In the genomic region with DNA sequence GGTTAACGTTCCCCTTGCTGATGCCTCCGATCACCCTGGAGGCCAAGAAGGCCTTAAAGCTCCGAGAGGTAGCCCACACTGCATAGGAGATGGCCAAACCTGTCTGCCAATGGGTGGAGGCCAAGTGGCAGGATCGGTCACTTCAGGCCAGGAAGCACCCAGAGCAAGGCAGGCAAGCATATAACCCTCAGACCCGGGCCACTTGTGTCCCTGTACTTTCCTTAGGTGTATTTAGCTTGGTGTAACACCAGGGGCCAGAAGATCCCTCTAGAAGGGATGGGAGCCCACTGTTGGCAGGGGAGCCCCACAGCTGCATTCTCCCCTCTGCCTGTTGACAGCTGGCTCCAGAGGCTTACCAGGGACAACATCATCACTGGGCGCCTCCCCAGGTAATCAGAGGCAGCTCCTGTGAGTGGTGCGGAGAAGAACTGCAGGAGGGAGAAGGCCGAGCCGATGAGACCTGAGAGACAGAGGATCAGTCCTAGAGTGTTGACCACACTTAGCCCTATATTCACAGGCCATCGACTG, we compare ENCODE assay signal across 8 mouse cellular contexts. TPM values are rescaled to one million over a fixed set of nuclear protein-coding genes. Genes with fewer than 3 reads are reported as not detected.
DNase-seq lines count a peak whose midpoint lies in the region; ATAC-seq and TF ChIP-seq lines count a peak whose summit lies in the region.

No protein-coding gene starts in this region.

- H3K4me3 ChIP-seq in lung, embryonic 14.5 days (ENCODE audit: low read depth, low read length), result peak overlapping the region; percentile 67
- peak overlapping the region; percentile 68 for H3K4me3 ChIP-seq in heart, embryonic 15.5 days
- H3K4me3 ChIP-seq in liver, embryonic 16.5 days (ENCODE audit: low read depth, low read length), result peak overlapping the region; percentile 78

- peak overlapping the region; percentile 76 for H3K9ac ChIP-seq in lung, embryonic 14.5 days
- H3K9ac ChIP-seq in heart, embryonic 15.5 days, result peak overlapping the region; percentile 16; the same call in 1 of the 2 replicates
- H3K9ac ChIP-seq in liver, embryonic 16.5 days (ENCODE audit: low read depth, low read length), result peak overlapping the region; percentile 9; the same call in 1 of the 2 replicates

- H3K4me1 ChIP-seq in lung, embryonic 14.5 days (ENCODE audit: insufficient read depth), result peaks cover 6% of the 10 kb centered on the region; the same call in 1 of the 2 replicates
- peaks cover 25% of the 10 kb centered on the region for H3K4me1 ChIP-seq in heart, embryonic 15.5 days (replicated peaks)
- peaks cover 47% of the 10 kb centered on the region for H3K4me1 ChIP-seq in liver, embryonic 16.5 days (ENCODE audit: control insufficient read depth, low read depth, low read length)

- H3K9me3 ChIP-seq in lung, embryonic 14.5 days (ENCODE audit: low read depth, low read length), result no peaks in the 10 kb centered on the region
- H3K9me3 ChIP-seq in heart, embryonic 15.5 days (replicated peaks), result no peaks in the 10 kb centered on the region
- H3K9me3 ChIP-seq in liver, embryonic 16.5 days (replicated peaks; ENCODE audit: control insufficient read depth, low read length), result no peaks in the 10 kb centered on the region

- H3K27ac ChIP-seq in lung, embryonic 14.5 days (ENCODE audit: low read depth), result no peak overlapping the region; the same call in 1 of the 2 replicates
- peak overlapping the region; percentile 88; the same call in 1 of the 2 replicates for H3K27ac ChIP-seq in heart, embryonic 15.5 days
- H3K27ac ChIP-seq in liver, embryonic 16.5 days (ENCODE audit: low read length), result peak overlapping the region; percentile 16

- 56% methylated on average over 10 of the region's 10 CpGs for WGBS in lung, embryonic 14.5 days
- WGBS in heart, embryonic 15.5 days, result 48% methylated on average over 10 of the region's 10 CpGs
- 56% methylated on average over 10 of the region's 10 CpGs for WGBS in liver, embryonic 16.5 days (ENCODE audit: insufficient replicate concordance)

- H3K4me2 ChIP-seq in lung, embryonic 14.5 days, result peak overlapping the region; percentile 96
- H3K4me2 ChIP-seq in heart, embryonic 15.5 days, result peak overlapping the region; percentile 93
- peak overlapping the region; percentile 98 for H3K4me2 ChIP-seq in liver, embryonic 16.5 days (ENCODE audit: low read depth, low read length)

- no peak for TF ChIP-seq CTCF in lung, embryonic 14.5 days (IDR thresholded peaks at IDR 0.05; ENCODE audit: low read depth)

- intact Hi-C loops in gastrocnemius, postnatal 14 days (cut with DNase I; ENCODE audit: low total_unique reads), result no loop called here
- intact Hi-C loops in left cerebral cortex, postnatal 36 days (cut with DNase I), result loop anchor here (1.0 to 5.0 kb wide), 3 partner anchors 62 to 298 kb away; a partner anchor contains a TSS

- peaks cover 79% of the 10 kb centered on the region for H3K36me3 ChIP-seq in lung, embryonic 14.5 days (ENCODE audit: insufficient read depth)
- H3K36me3 ChIP-seq in heart, embryonic 15.5 days, result peaks cover 74% of the 10 kb centered on the region
- peaks cover 37% of the 10 kb centered on the region for H3K36me3 ChIP-seq in liver, embryonic 16.5 days (ENCODE audit: control insufficient read depth, insufficient read depth)

- DNase-seq in lung, embryonic 14.5 days, result peak; percentile 4
- no peak for DNase-seq in lung, postnatal 14 days
- DNase-seq in cerebellum, adult 8-10 months, result peak; percentile 36
- DNase-seq in gastrocnemius, postnatal 14 days, result no peak
- no peak for DNase-seq in left cerebral cortex, postnatal 36 days (ENCODE audit: low spot score in 2 of 2)
- no peak for DNase-seq in testis, postnatal 14 days (ENCODE audit: low spot score)

- ATAC-seq in lung, embryonic 14.5 days (ENCODE audit: insufficient read depth), result no peak
- ATAC-seq in heart, embryonic 15.5 days (replicated peaks; ENCODE audit: insufficient number of reproducible peaks, insufficient read depth, low FRiP score, low read depth), result no peak
- ATAC-seq in liver, embryonic 16.5 days (ENCODE audit: low read depth), result no peak

- no peaks in the 10 kb centered on the region for H3K27me3 ChIP-seq in lung, embryonic 14.5 days (ENCODE audit: insufficient read depth, low read length)
- H3K27me3 ChIP-seq in heart, embryonic 15.5 days, result no peaks in the 10 kb centered on the region
- H3K27me3 ChIP-seq in liver, embryonic 16.5 days (ENCODE audit: control insufficient read depth, insufficient read depth, low read depth, low read length), result no peaks in the 10 kb centered on the region

RNA-seq across cellular contexts. Expression of a gene that starts 1.3 kb away (rescaled TPM):
- polyA plus RNA-seq in lung, embryonic 14.5 days (2014; fragmentation: Nextera tagmentation; extraction: Ambion mirVana), result 128 and 138 TPM in 2 replicates
- polyA plus RNA-seq in heart, embryonic 15.5 days (2015; fragmentation: Nextera tagmentation; extraction: Ambion mirVana), result 61.3 and 111 TPM in 2 replicates
- 35.3 and 52.3 TPM in 2 replicates for polyA plus RNA-seq in liver, embryonic 16.5 days (2015; fragmentation: Nextera tagmentation; extraction: Ambion mirVana)
- total RNA-seq in gastrocnemius, postnatal 14 days (2021), result 1 to 10 TPM; 6.9 to 9.2 TPM
- 10 to 100 TPM; 35.7 to 42.1 TPM for total RNA-seq in left cerebral cortex, postnatal 36 days (2021)

RNA-seq across cellular contexts. Expression of a gene that starts 24.2 kb away (rescaled TPM):
- polyA plus RNA-seq in lung, embryonic 14.5 days (2014; fragmentation: Nextera tagmentation; extraction: Ambion mirVana), result 23.9 and 24.0 TPM in 2 replicates
- 14.1 and 14.7 TPM in 2 replicates for polyA plus RNA-seq in heart, embryonic 15.5 days (2015; fragmentation: Nextera tagmentation; extraction: Ambion mirVana)
- polyA plus RNA-seq in liver, embryonic 16.5 days (2015; fragmentation: Nextera tagmentation; extraction: Ambion mirVana), result 9.3 and 10.1 TPM in 2 replicates
- total RNA-seq in gastrocnemius, postnatal 14 days (2021), result 10 to 100 TPM in 1 of 2 experiments, 1 to 10 TPM in 1; 8.0 to 11.3 TPM
- total RNA-seq in left cerebral cortex, postnatal 36 days (2021), result 10 to 100 TPM; 13.2 to 14.9 TPM

RNA-seq across cellular contexts. Expression of a gene that starts 24.4 kb away (rescaled TPM):
- 1.7 and 2.8 TPM in 2 replicates for polyA plus RNA-seq in lung, embryonic 14.5 days (2014; fragmentation: Nextera tagmentation; extraction: Ambion mirVana)
- polyA plus RNA-seq in heart, embryonic 15.5 days (2015; fragmentation: Nextera tagmentation; extraction: Ambion mirVana), result 1.8 and 2.1 TPM in 2 replicates
- polyA plus RNA-seq in liver, embryonic 16.5 days (2015; fragmentation: Nextera tagmentation; extraction: Ambion mirVana), result 0.79 and 0.91 TPM in 2 replicates
- total RNA-seq in gastrocnemius, postnatal 14 days (2021), result under 1 TPM; 0.64 to 0.96 TPM
- 1 to 10 TPM; 5.7 to 5.9 TPM for total RNA-seq in left cerebral cortex, postnatal 36 days (2021)

Comparison
In these comparisons a context has a peak if more than half of its experiments do, and no peak if none do; other contexts are left out.
1. DNase-seq: peak in lung, embryonic 14.5 days (single experiment) and cerebellum, adult 8-10 months (single experiment); none in lung, postnatal 14 days (single experiment), gastrocnemius, postnatal 14 days (single experiment), left cerebral cortex, postnatal 36 days (0 of 2) and testis, postnatal 14 days (single experiment).
2. H3K9ac ChIP-seq: peak in every context shown above with its lines; median percentile 76 in lung, embryonic 14.5 days; 16 in heart, embryonic 15.5 days; 9 in liver, embryonic 16.5 days.
3. Peak in every context shown above with its lines, with median percentiles within 50 percentile points of each other: H3K4me2 ChIP-seq and H3K4me3 ChIP-seq.